Mouse (Mus musculus): Measurements from ENCODE around the gene Trio. TPM values are rescaled to one million over a fixed set of nuclear protein-coding genes. Genes with fewer than 3 reads are reported as not detected.
A peak's percentile ranks its signal among the peaks of the same experiment; 100 is the strongest.

Trio gene
- polyA plus RNA-seq, 1 experiment, result 187 TPM

GRCm38 (mm10) chr15:28054731-28055130 is 29.1 kb upstream of the Trio start:
- H3K27me3 ChIP-seq (ENCODE audit: control insufficient read depth, insufficient read depth, low read length), result no peaks in the 10 kb centered on the region
- WGBS, result 92% methylated on average over 1 of the region's 1 CpGs
- TF ChIP-seq POLR2A (IDR thresholded peaks at IDR 0.05; ENCODE audit: borderline replicate concordance, insufficient read depth, low read length), result no peak
- TF ChIP-seq CTCF (IDR thresholded peaks at IDR 0.05; ENCODE audit: borderline replicate concordance, insufficient read depth, low read depth, low read length), result no peak
- H3K27ac ChIP-seq (ENCODE audit: insufficient read depth, low read length), result no peak overlapping the region
- H3K4me1 ChIP-seq (ENCODE audit: control insufficient read depth, insufficient read depth, low read length), result no peaks in the 10 kb centered on the region
- DNase-seq, result no peak
- H3K4me3 ChIP-seq (replicated peaks; ENCODE audit: insufficient read depth, low read depth, low read length), result no peak overlapping the region

- H3K4me1 ChIP-seq (ENCODE audit: control insufficient read depth, insufficient read depth, low read length), result no peaks in the 10 kb centered on the region
- no peak overlapping the region for H3K27ac ChIP-seq (ENCODE audit: insufficient read depth, low read length)
- H3K4me3 ChIP-seq (replicated peaks; ENCODE audit: insufficient read depth, low read depth, low read length), result no peak overlapping the region
- no peak for DNase-seq
- no peaks in the 10 kb centered on the region for H3K27me3 ChIP-seq (ENCODE audit: control insufficient read depth, insufficient read depth, low read length)
- WGBS, result 15% methylated on average over 1 of the region's 1 CpGs
- TF ChIP-seq POLR2A (IDR thresholded peaks at IDR 0.05; ENCODE audit: borderline replicate concordance, insufficient read depth, low read length) (no peak), CTCF (IDR thresholded peaks at IDR 0.05; ENCODE audit: borderline replicate concordance, insufficient read depth, low read depth, low read length) (no peak)
These were observed 28.5 kb upstream of the Trio start for GRCm38 (mm10) chr15:28054111-28054510.

GRCm38 (mm10) chr15:28053226-28053625 is 27.6 kb upstream of the Trio start:
- no peak for DNase-seq
- Histone ChIP-seq H3K27me3 (ENCODE audit: control insufficient read depth, insufficient read depth, low read length) (no peaks in the 10 kb centered on the region), H3K27ac (ENCODE audit: insufficient read depth, low read length) (no peak overlapping the region), H3K4me3 (replicated peaks; ENCODE audit: insufficient read depth, low read depth, low read length) (no peak overlapping the region), H3K4me1 (ENCODE audit: control insufficient read depth, insufficient read depth, low read length) (no peaks in the 10 kb centered on the region)
- TF ChIP-seq CTCF (IDR thresholded peaks at IDR 0.05; ENCODE audit: borderline replicate concordance, insufficient read depth, low read depth, low read length) (no peak), POLR2A (IDR thresholded peaks at IDR 0.05; ENCODE audit: borderline replicate concordance, insufficient read depth, low read length) (no peak)
- WGBS, result 50% methylated on average over 6 of the region's 6 CpGs

- WGBS, result 72% methylated on average over 4 of the region's 4 CpGs
- TF ChIP-seq CTCF (IDR thresholded peaks at IDR 0.05; ENCODE audit: borderline replicate concordance, insufficient read depth, low read depth, low read length) (no peak), POLR2A (IDR thresholded peaks at IDR 0.05; ENCODE audit: borderline replicate concordance, insufficient read depth, low read length) (no peak)
- H3K4me1 ChIP-seq (ENCODE audit: control insufficient read depth, insufficient read depth, low read length), result no peaks in the 10 kb centered on the region
- H3K27me3 ChIP-seq (ENCODE audit: control insufficient read depth, insufficient read depth, low read length), result no peaks in the 10 kb centered on the region
- no peak overlapping the region for H3K27ac ChIP-seq (ENCODE audit: insufficient read depth, low read length)
- no peak overlapping the region for H3K4me3 ChIP-seq (replicated peaks; ENCODE audit: insufficient read depth, low read depth, low read length)
- DNase-seq, result no peak
These were observed 26.2 kb upstream of the Trio start for GRCm38 (mm10) chr15:28051811-28052210.

GRCm38 (mm10) chr15:28051104-28051625 is 25.5 kb upstream of the Trio start:
- Histone ChIP-seq H3K4me3 (replicated peaks; ENCODE audit: insufficient read depth, low read depth, low read length) (no peak overlapping the region), H3K4me1 (ENCODE audit: control insufficient read depth, insufficient read depth, low read length) (no peaks in the 10 kb centered on the region), H3K27me3 (ENCODE audit: control insufficient read depth, insufficient read depth, low read length) (no peaks in the 10 kb centered on the region), H3K27ac (ENCODE audit: insufficient read depth, low read length) (no peak overlapping the region)
- peak; percentile 28 to 45 for DNase-seq
- 22% methylated on average over 18 of the region's 18 CpGs for WGBS
- TF ChIP-seq POLR2A (IDR thresholded peaks at IDR 0.05; ENCODE audit: borderline replicate concordance, insufficient read depth, low read length), result no peak
- TF ChIP-seq CTCF (IDR thresholded peaks at IDR 0.05; ENCODE audit: borderline replicate concordance, insufficient read depth, low read depth, low read length), result no peak

- 93% methylated on average over 3 of the region's 3 CpGs for WGBS
- Histone ChIP-seq H3K27ac (ENCODE audit: insufficient read depth, low read length) (no peak overlapping the region), H3K27me3 (ENCODE audit: control insufficient read depth, insufficient read depth, low read length) (no peaks in the 10 kb centered on the region; the same call in 1 of the 2 replicates), H3K4me1 (ENCODE audit: control insufficient read depth, insufficient read depth, low read length) (no peaks in the 10 kb centered on the region), H3K4me3 (replicated peaks; ENCODE audit: insufficient read depth, low read depth, low read length) (no peak overlapping the region)
- TF ChIP-seq POLR2A (IDR thresholded peaks at IDR 0.05; ENCODE audit: borderline replicate concordance, insufficient read depth, low read length) (no peak), CTCF (IDR thresholded peaks at IDR 0.05; ENCODE audit: borderline replicate concordance, insufficient read depth, low read depth, low read length) (no peak)
- no peak for DNase-seq
These were observed 22.1 kb upstream of the Trio start for GRCm38 (mm10) chr15:28047711-28048110.

DNA sequence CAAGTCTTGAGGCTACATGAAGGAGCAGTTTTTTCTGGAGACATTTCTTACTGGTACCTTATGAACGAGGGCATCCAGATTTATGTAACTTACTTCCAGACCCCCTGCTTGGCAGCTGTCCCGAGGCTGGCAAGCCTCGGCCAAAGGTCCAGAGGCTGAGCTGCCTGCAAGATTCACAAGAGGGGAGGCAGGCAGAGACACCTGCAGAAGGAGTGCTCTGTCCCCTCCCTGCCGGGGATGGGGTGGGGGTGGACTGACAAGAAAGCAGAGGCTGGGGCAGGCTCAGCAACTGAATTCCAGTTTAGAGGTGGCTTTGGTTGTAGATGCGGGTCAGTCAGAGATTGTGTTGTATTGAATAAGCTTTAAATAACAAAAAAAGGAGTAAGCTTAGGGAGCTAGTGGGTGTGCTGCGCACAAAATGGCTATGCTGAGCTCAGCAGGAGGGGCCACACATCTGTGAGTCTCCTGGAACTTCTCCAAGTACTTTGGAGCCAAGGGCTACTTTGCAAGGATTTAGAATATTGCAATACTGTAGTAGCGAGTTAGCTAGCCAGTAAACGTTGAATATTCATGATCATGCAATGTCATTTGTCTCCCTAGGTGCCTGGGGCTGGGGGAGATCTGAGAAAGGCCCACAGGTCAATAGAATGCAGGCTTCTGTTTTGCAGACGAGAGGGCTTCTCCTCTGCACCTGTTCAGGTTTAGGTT is 15.7 kb upstream of the Trio start:
- Histone ChIP-seq H3K4me1 (ENCODE audit: control insufficient read depth, insufficient read depth, low read length) (no peaks in the 10 kb centered on the region), H3K27me3 (ENCODE audit: control insufficient read depth, insufficient read depth, low read length) (no peaks in the 10 kb centered on the region; the same call in 1 of the 2 replicates), H3K27ac (ENCODE audit: insufficient read depth, low read length) (no peak overlapping the region), H3K4me3 (replicated peaks; ENCODE audit: insufficient read depth, low read depth, low read length) (no peak overlapping the region)
- TF ChIP-seq CTCF (IDR thresholded peaks at IDR 0.05; ENCODE audit: borderline replicate concordance, insufficient read depth, low read depth, low read length) (no peak), POLR2A (IDR thresholded peaks at IDR 0.05; ENCODE audit: borderline replicate concordance, insufficient read depth, low read length) (no peak)
- 29% methylated on average over 9 of the region's 9 CpGs for WGBS
- no peak for DNase-seq

DNA sequence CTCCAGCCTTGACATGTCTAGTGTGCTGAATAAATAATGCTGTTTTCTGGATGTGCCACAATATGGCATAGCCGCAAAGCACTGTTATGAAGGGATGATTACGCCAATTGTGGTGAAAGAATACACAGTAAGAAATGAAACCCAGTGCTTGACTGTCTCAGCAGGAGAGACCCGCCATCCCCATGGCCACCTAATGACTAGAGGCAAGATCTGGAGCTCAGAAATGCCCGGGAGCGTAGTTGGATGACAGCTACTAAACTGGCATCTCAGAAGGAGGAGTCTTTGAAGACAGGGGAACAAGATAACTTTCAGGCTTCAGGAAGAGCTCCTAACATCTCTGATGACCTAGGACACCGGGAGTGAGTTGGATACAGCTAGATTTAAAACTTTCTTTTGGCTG is 12.0 kb upstream of the Trio start:
- 66% methylated on average over 6 of the region's 6 CpGs for WGBS
- Histone ChIP-seq H3K27me3 (ENCODE audit: control insufficient read depth, insufficient read depth, low read length) (no peaks in the 10 kb centered on the region; the same call in 1 of the 2 replicates), H3K4me3 (replicated peaks; ENCODE audit: insufficient read depth, low read depth, low read length) (no peak overlapping the region), H3K4me1 (ENCODE audit: control insufficient read depth, insufficient read depth, low read length) (no peaks in the 10 kb centered on the region), H3K27ac (ENCODE audit: insufficient read depth, low read length) (no peak overlapping the region)
- no peak for TF ChIP-seq POLR2A (IDR thresholded peaks at IDR 0.05; ENCODE audit: borderline replicate concordance, insufficient read depth, low read length)
- no peak for TF ChIP-seq CTCF (IDR thresholded peaks at IDR 0.05; ENCODE audit: borderline replicate concordance, insufficient read depth, low read depth, low read length)
- no peak for DNase-seq
